Mouse (Mus musculus): ENCODE results near the gene D10Jhu81e.

DNA sequence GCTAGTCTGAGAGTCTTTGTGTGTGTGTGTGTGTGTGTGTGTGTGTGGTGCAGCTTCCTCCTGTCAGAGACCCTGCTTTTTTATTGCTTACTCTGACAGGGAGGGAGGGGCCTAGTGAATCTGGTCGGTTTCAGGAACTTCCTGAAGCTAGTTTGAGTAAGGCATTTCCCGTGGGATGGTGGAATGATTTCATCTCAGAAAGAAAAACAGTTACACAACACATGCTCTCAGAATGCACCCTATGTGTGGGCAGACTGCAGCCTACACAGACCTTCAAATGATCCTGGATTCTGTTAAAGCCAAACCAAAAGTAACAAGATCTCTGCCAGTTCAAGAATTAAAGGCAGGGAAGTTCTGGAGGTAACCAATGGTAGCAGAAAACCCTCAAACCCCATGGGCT lies 54.4 kb downstream of the D10Jhu81e start:
- TF ChIP-seq CTCF (IDR thresholded peaks at IDR 0.05; ENCODE audit: borderline replicate concordance, extremely low read depth, insufficient read depth, insufficient read length) (no peak), POLR2A (IDR thresholded peaks at IDR 0.05; ENCODE audit: borderline replicate concordance, extremely low read depth, insufficient read depth, insufficient read length, poor library complexity, severe bottlenecking) (no peak)

Measured in brain, embryonic 14.5 days (tissue).